Mouse (Mus musculus) inflammation-experienced regulatory T-cells (primary cell): ENCODE results near the gene Gper1. TPM values are rescaled to one million over a fixed set of nuclear protein-coding genes. Genes with fewer than 3 reads are reported as not detected.

Experiments
- polyA plus RNA-seq, 2 experiments: library from polyadenylated mRNA; unstranded; fragments of 100-300 nt; shearing (Covaris generic); gene quantifications; one replicate each; pipeline ENCODE4 v1.2.1; 2017

Gper1 gene
- not detected for polyA plus RNA-seq

GRCm38 (mm10) chr5:139423026-139423865 is at the start of gene Gper1:
Gper1 (plus strand) TSS chr5:139423151.

GRCm38 (mm10) chr5:139377468-139378270 is 45.3 kb upstream of the Gper1 start, which contains the start of gene Gpr146:
Gpr146 (plus strand) TSS chr5:139377697.

GRCm38 (mm10) chr5:139404801-139405401 is 18.1 kb upstream of the Gper1 start, which contains the start of gene C130050O18Rik:
C130050O18Rik (plus strand) TSS chr5:139405280.

GRCm38 (mm10) chr5:139460384-139461067 is 37.6 kb downstream of the Gper1 start, which contains the start of gene 3110082I17Rik:
3110082I17Rik (minus strand) TSS chr5:139460527.

Other genes starting within 250 kb of the Gper1 start
- 10 to 100 TPM; 42.7 to 43.8 TPM for gene Sun1, start 222.5 kb upstream of the Gper1 start, polyA plus RNA-seq
- gene Get4, start 170.8 kb upstream of the Gper1 start, polyA plus RNA-seq = 100 to 1,000 TPM; 115 to 128 TPM
- gene Adap1, start 97.5 kb upstream of the Gper1 start, polyA plus RNA-seq = 10 to 100 TPM in 1 of 2 experiments, 1 to 10 TPM in 1; 6.1 to 36.7 TPM
- gene Cox19, start 71.7 kb upstream of the Gper1 start, polyA plus RNA-seq = 10 to 100 TPM; 49.9 to 57.1 TPM
- gene Cyp2w1, start 70.5 kb upstream of the Gper1 start, polyA plus RNA-seq = not detected
- gene Gpr146, start 45.5 kb upstream of the Gper1 start, polyA plus RNA-seq = 10 to 100 TPM; 10.7 to 11.7 TPM
- under 1 TPM; 0.27 to 0.61 TPM for gene C130050O18Rik, start 17.9 kb upstream of the Gper1 start, polyA plus RNA-seq
- gene 3110082I17Rik, start 37.4 kb downstream of the Gper1 start, polyA plus RNA-seq = 1 to 10 TPM; 4.7 to 7.7 TPM
- 10 to 100 TPM; 10.9 to 17.2 TPM for gene Zfand2a, start 61.4 kb downstream of the Gper1 start, polyA plus RNA-seq
- gene Uncx, start 120.3 kb downstream of the Gper1 start, polyA plus RNA-seq = under 1 TPM; 0.13 to 0.97 TPM